28 mouse cellular contexts compared by ENCODE assay signal in genomic region chr9:120000761-120001160, GRCm38 (mm10). TPM values are rescaled to one million over a fixed set of nuclear protein-coding genes. Genes with fewer than 3 reads are reported as not detected.
DNase-seq lines count a peak whose midpoint lies in the region; ATAC-seq and TF ChIP-seq lines count a peak whose summit lies in the region.
"Had no signal": no experiment of that assay in that cellular context is flagged by ENCODE, and none has a peak within 500 bp of the region (broad histone marks: within the 10 kb centered on the region; RNA-seq: fewer than 3 reads in every experiment).

No protein-coding gene starts in this region.

- no peaks in the 10 kb centered on the region for H3K9me3 ChIP-seq in kidney, embryonic 16.5 days (ENCODE audit: low read length)
- no peaks in the 10 kb centered on the region for H3K9me3 ChIP-seq in lung, postnatal 0 days (ENCODE audit: low read length)
- H3K9me3 ChIP-seq: forebrain, embryonic 13.5 days; G1E; limb, embryonic 10.5 days; megakaryocyte, embryonic 14.5 days; midbrain, embryonic 13.5 days; neural tube, embryonic 12.5 days had no signal

- H3K36me3 ChIP-seq in kidney, embryonic 16.5 days (ENCODE audit: insufficient read depth, low read length) = no peaks in the 10 kb centered on the region
- no peaks in the 10 kb centered on the region for H3K36me3 ChIP-seq in lung, postnatal 0 days (ENCODE audit: insufficient read depth, low read length)
- H3K36me3 ChIP-seq in myocyte (ENCODE audit: control insufficient read depth, insufficient read depth) = no peaks in the 10 kb centered on the region
- H3K36me3 ChIP-seq: G1E; limb, embryonic 10.5 days; midbrain, embryonic 13.5 days; neural tube, embryonic 12.5 days had no signal

- no peak for TF ChIP-seq POLR2A in lung, adult 2 months (IDR thresholded peaks at IDR 0.05; ENCODE audit: borderline replicate concordance, extremely low read depth, low read depth, low read length)
- no peak for TF ChIP-seq POLR2A in myocyte (IDR thresholded peaks at IDR 0.05; ENCODE audit: insufficient read length, low read depth)

- peaks cover 10% of the 10 kb centered on the region; the same call in 1 of the 2 replicates for H3K4me1 ChIP-seq in kidney, embryonic 16.5 days (ENCODE audit: insufficient read depth, low read length)
- H3K4me1 ChIP-seq in lung, postnatal 0 days (ENCODE audit: insufficient read depth, low read depth, low read length) = peaks cover 9% of the 10 kb centered on the region; the same call in 1 of the 2 replicates
- peaks cover 8% of the 10 kb centered on the region for H3K4me1 ChIP-seq in lung, adult 2 months (ENCODE audit: control insufficient read depth, insufficient read depth, low read length)

- H3ac ChIP-seq in myocyte (ENCODE audit: control insufficient read depth, insufficient read length) = no peak overlapping the region

- H3K4me3 ChIP-seq in kidney, embryonic 16.5 days (ENCODE audit: low read length) = no peak overlapping the region
- H3K4me3 ChIP-seq in lung, postnatal 0 days (ENCODE audit: low read depth, low read length) = no peak overlapping the region
- H3K4me3 ChIP-seq in lung, adult 2 months (replicated peaks; ENCODE audit: extremely low read depth, low read depth, low read length) = no peak overlapping the region
- peak overlapping the region; percentile 20 for H3K4me3 ChIP-seq in myocyte
- H3K4me3 ChIP-seq: forebrain, embryonic 13.5 days; layer of hippocampus, adult 2 months; midbrain, embryonic 13.5 days; neural tube, embryonic 12.5 days had no signal

- no peaks in the 10 kb centered on the region for H3K27me3 ChIP-seq in kidney, embryonic 16.5 days (ENCODE audit: insufficient read depth, low read length)
- no peaks in the 10 kb centered on the region for H3K27me3 ChIP-seq in lung, postnatal 0 days (replicated peaks; ENCODE audit: insufficient read depth, low read length)
- no peaks in the 10 kb centered on the region for H3K27me3 ChIP-seq in myocyte (ENCODE audit: control insufficient read depth, insufficient read depth, insufficient read length)
- H3K27me3 ChIP-seq: megakaryocyte, embryonic 14.5 days; Patski had no signal

- intact Hi-C loops in heart, postnatal 36 days (cut with DNase I) = loop anchor here (2.0 kb wide), 1 partner anchor 16 kb away; the partner anchor contains the start of gene Csrnp1

- DNase-seq in heart, adult 11 months = peak; percentile 87
- no peak for DNase-seq in heart, postnatal 36 days
- peak; percentile 44 to 60 for DNase-seq in kidney, adult 8-10 months
- peak; percentile 67 for DNase-seq in lung, postnatal 0 days (ENCODE audit: low spot score)
- no peak for DNase-seq in lung, adult 2 months
- DNase-seq in ovary, adult 18-20 months (ENCODE audit: low spot score) = no peak
- DNase-seq: adrenal gland, postnatal 25 days; cerebellum, adult 9-10 months; gastrocnemius, postnatal 36 days; lung, postnatal 14 days; retina, postnatal 1 day; right cerebral cortex, postnatal 25 days; spleen, adult 18-20 months; thymus, postnatal 25 days had no signal

- no peak for ATAC-seq in kidney, embryonic 16.5 days (ENCODE audit: low FRiP score, low TSS enrichment)
- no peak for ATAC-seq in lung, postnatal 0 days
- ATAC-seq: forebrain, embryonic 13.5 days; hindbrain, postnatal 0 days; intestine, embryonic 16.5 days; midbrain, embryonic 13.5 days; Patski had no signal

- H3K9ac ChIP-seq in kidney, embryonic 16.5 days (replicated peaks; ENCODE audit: low read length) = no peak overlapping the region
- H3K9ac ChIP-seq in lung, postnatal 0 days (replicated peaks; ENCODE audit: low read depth) = no peak overlapping the region
- H3K9ac ChIP-seq: forebrain, embryonic 13.5 days; liver, embryonic 14.5 days; midbrain, embryonic 13.5 days; neural tube, embryonic 12.5 days had no signal

- WGBS in kidney, embryonic 16.5 days = 79% methylated on average over 5 of the region's 5 CpGs
- WGBS in lung, postnatal 0 days = 61% methylated on average over 5 of the region's 5 CpGs
- WGBS in lung, adult 2 months = 70% methylated on average over 5 of the region's 5 CpGs

- no peaks in the 10 kb centered on the region for H3K79me2 ChIP-seq in myocyte (ENCODE audit: control insufficient read depth, insufficient read depth)

- no peak for TF ChIP-seq EP300 in lung, postnatal 0 days (IDR thresholded peaks at IDR 0.05)

- H3K4me2 ChIP-seq in kidney, embryonic 16.5 days (replicated peaks; ENCODE audit: low read depth, low read length) = no peak overlapping the region
- no peak overlapping the region for H3K4me2 ChIP-seq in lung, postnatal 0 days (replicated peaks; ENCODE audit: low read depth, low read length)
- no peak overlapping the region for H3K4me2 ChIP-seq in myocyte (ENCODE audit: low read depth)
- H3K4me2 ChIP-seq: midbrain, embryonic 13.5 days had no signal

- no peak overlapping the region for H3K27ac ChIP-seq in kidney, embryonic 16.5 days (ENCODE audit: low read length)
- peak overlapping the region; percentile 90 for H3K27ac ChIP-seq in lung, postnatal 0 days (ENCODE audit: low read length)
- H3K27ac ChIP-seq: forebrain, embryonic 13.5 days; hindbrain, postnatal 0 days; layer of hippocampus, adult 2 months; liver, embryonic 14.5 days; midbrain, embryonic 13.5 days; neural tube, embryonic 12.5 days had no signal

- TF ChIP-seq CTCF in lung, postnatal 0 days (IDR thresholded peaks at IDR 0.05) = no peak
- TF ChIP-seq CTCF in lung, adult 2 months (IDR thresholded peaks at IDR 0.05; ENCODE audit: insufficient read depth, low read length) = no peak

TF ChIP-seq in myocyte, 11 proteins besides CTCF, POLR2A, EP300 and RAD21:
- no peak for TF ChIP-seq SRF (IDR thresholded peaks at IDR 0.05; ENCODE audit: control insufficient read depth, insufficient read length, low read depth)
- TF ChIP-seq MYOG (IDR thresholded peaks at IDR 0.05; ENCODE audit: control insufficient read depth in 1 of 3, insufficient read depth in 1 of 3, insufficient read length in 2 of 3, low read depth in 2 of 3) = no peak
- TF ChIP-seq REST (IDR thresholded peaks at IDR 0.05; ENCODE audit: insufficient read depth, insufficient read length) = no peak
- no peak for TF ChIP-seq E2F4 (IDR thresholded peaks at IDR 0.05; ENCODE audit: insufficient read depth)
- TF ChIP-seq MYOD1 (IDR thresholded peaks at IDR 0.05; ENCODE audit: control insufficient read depth in 1 of 3, insufficient read length in 2 of 3, low read depth in 2 of 3) = no peak
- TF ChIP-seq MAX (IDR thresholded peaks at IDR 0.05; ENCODE audit: low read depth) = no peak
- no peak for TF ChIP-seq CEBPB (IDR thresholded peaks at IDR 0.05; ENCODE audit: insufficient read depth, poor library complexity, severe bottlenecking)
- no peak for TF ChIP-seq USF1 (IDR thresholded peaks at IDR 0.05; ENCODE audit: low read depth)
- TF ChIP-seq TCF3 (IDR thresholded peaks at IDR 0.05; ENCODE audit: insufficient read length, low read depth) = no peak
- no peak for TF ChIP-seq POLR2AphosphoS2 (IDR thresholded peaks at IDR 0.05; ENCODE audit: insufficient read length, low read depth)
- TF ChIP-seq TCF12 (IDR thresholded peaks at IDR 0.05; ENCODE audit: insufficient read depth, poor library complexity, severe bottlenecking) = no peak

RNA-seq across cellular contexts. Expression of gene Csrnp1, which starts 16.3 kb away (rescaled TPM):
- total RNA-seq in heart, postnatal 36 days (2021) = 10 to 100 TPM; 11.1 to 29.3 TPM
- polyA plus RNA-seq in kidney, embryonic 16.5 days (2015; fragmentation: Nextera tagmentation; extraction: Ambion mirVana) = 7.1 and 8.7 TPM in 2 replicates
- 9.4 and 10.5 TPM in 2 replicates for polyA plus RNA-seq in lung, postnatal 0 days (2015; fragmentation: Nextera tagmentation; extraction: Ambion mirVana)
- 53.3 and 110 TPM in 2 replicates for polyA plus RNA-seq in lung, adult 2 months (2012; rRNA removed)
- 9.2 TPM for polyA plus RNA-seq in myocyte (2012; fragmentation: generic; extraction: Trizol)

RNA-seq across cellular contexts. Expression of gene Xirp1, which starts 22.6 kb away (rescaled TPM):
- 100 to 1,000 TPM; 122 to 127 TPM for total RNA-seq in heart, postnatal 36 days (2021)
- 0.22 and 0.23 TPM in 2 replicates for polyA plus RNA-seq in kidney, embryonic 16.5 days (2015; fragmentation: Nextera tagmentation; extraction: Ambion mirVana)
- polyA plus RNA-seq in lung, postnatal 0 days (2015; fragmentation: Nextera tagmentation; extraction: Ambion mirVana) = 0.21 and 0.35 TPM in 2 replicates
- 0.62 and 2.7 TPM in 2 replicates for polyA plus RNA-seq in lung, adult 2 months (2012; rRNA removed)
- polyA plus RNA-seq in myocyte (2012; fragmentation: generic; extraction: Trizol) = 35.6 TPM
- polyA plus RNA-seq: forebrain, embryonic 13.5 days; G1E; hindbrain, embryonic 11.5 days; liver, embryonic 14.5 days had no signal

Comparison
In these comparisons a context has a peak if more than half of its experiments do, and no peak if none do; other contexts are left out.
1. DNase-seq: peak in heart, adult 11 months (single experiment), kidney, adult 8-10 months (2 of 2) and lung, postnatal 0 days (single experiment); none in heart, postnatal 36 days (0 of 2), lung, adult 2 months (single experiment) and ovary, adult 18-20 months (single experiment).